Mouse (Mus musculus) layer of hippocampus, postnatal 10 days (tissue): ENCODE measurements around the gene Ppp1r7. TPM values are rescaled to one million over a fixed set of nuclear protein-coding genes. Genes with fewer than 3 reads are reported as not detected.
"Not testable (repeated sequence)": the region's sequence is repeated elsewhere in the genome, so short reads cannot be mapped to it uniquely, and the experiment has no call there.

Experiments
- DNase-seq, 2 experiments: peaks; one replicate each; pipeline ENCODE4 v3.0.0; 2021; ENCODE audit warnings: low spot score in 2 of 2
- long read RNA-seq: library from polyadenylated mRNA; stranded (forward); transcript quantifications from one replicate; pipeline ENCODE4 v2.0.0, GENCODE M21; 2023
- total RNA-seq, 2 experiments: library from RNA; stranded (reverse); gene quantifications; 2 replicates each; pipeline ENCODE4 v1.2.3; 2021

The Ppp1r7 gene
- total RNA-seq, result 10 to 100 TPM; 62.1 to 73.1 TPM
- long read RNA-seq, full-length matches to known transcripts, result 71 of 88 reads
- long read RNA-seq, partial matches to known transcripts, result 4 of 88 reads
- long read RNA-seq, other reads (novel, unspliced or antisense), result 13 of 88 reads

DNA sequence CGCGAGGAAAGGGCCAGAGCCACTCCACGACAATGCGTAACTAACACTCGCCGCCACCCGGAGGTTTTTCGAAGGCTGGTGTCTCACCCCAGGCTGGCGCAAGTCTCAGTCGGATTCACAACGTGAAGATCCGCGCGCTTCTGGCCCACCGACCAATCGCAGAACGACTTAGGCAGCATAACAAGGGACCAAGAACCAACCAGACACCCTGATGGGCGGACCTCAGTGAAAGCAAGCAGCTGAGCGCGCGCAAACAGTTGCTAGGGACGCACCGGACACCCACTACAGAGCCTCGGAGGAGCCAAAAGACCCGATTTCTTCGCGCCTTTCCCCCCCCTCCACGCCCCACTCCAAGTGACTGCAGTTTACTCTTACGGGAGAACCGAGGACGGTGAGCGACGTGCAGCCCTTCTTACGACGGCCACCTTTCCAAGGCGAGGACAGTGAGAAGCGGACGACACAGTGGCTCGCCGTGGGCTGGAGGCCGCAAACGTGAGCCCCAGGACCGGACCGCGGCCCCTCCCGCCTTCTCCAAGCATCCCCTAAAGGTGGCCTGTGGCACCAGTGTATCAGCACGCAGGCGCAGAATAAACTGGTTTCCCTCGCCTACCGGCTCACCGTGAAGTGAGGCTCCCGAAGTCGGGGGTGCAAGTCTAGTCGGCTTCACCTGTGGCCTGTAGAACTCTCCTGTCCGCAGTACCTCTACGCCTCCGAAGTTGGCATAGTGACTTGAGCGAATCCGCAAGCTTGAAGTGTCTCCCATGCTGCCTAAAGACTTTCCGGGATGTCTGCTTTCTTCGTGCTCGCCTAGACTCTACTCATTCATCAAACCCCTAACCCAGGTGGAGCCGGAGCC is at the start of gene Ppp1r7, which contains the start of gene Pask:
Gene Ppp1r7, plus strand, starts transcription at position 207 of the 856 bp plus-strand sequence.
Gene Pask, minus strand, starts transcription at position 835 of the 856 bp plus-strand sequence.
- peak; percentile 92 to 93 for DNase-seq

GRCm38 (mm10) chr1:93294491-93294890 is 48.2 kb upstream of the Ppp1r7 start:
- DNase-seq, result not testable (repeated sequence)

DNA sequence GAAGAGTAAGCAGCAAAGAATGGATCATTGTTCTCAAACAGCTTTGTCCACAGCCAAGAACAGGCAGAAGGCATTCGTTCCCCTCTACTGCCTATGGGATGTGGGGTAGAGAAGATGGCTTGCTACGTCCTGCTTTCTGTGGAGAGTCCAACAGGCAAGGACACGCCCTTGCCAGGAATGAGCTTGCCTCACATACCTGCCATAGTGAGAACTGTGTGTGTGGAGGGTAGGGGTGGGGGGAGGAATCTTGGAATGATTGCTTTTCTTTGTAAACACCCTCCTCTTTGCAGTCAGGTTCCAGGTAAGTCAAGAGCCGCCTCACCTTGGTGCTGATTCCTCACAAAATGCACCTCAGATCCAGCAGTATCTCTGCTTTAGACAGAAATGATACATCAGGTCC is 42.9 kb upstream of the Ppp1r7 start:
- no peak for DNase-seq

DNA sequence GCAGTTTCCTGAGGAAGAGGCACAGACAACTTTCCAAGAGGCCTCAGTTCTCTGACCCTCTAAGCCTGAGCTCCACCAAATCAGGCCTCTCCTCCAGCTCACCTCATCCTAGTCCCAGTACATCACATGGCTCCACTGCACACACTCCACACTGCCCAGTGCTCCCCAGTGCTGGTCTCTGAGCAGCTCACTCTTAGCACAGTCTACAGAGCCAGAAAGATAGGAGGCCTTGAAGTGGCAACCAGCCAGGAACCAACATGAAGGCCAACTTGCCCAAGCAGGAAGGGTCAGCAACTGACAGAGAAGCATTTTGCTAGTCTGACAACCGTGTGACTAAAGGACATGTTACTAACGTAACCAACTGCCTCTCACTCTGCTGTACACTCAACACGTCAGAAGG is 42.1 kb upstream of the Ppp1r7 start:
- no peak for DNase-seq

DNA sequence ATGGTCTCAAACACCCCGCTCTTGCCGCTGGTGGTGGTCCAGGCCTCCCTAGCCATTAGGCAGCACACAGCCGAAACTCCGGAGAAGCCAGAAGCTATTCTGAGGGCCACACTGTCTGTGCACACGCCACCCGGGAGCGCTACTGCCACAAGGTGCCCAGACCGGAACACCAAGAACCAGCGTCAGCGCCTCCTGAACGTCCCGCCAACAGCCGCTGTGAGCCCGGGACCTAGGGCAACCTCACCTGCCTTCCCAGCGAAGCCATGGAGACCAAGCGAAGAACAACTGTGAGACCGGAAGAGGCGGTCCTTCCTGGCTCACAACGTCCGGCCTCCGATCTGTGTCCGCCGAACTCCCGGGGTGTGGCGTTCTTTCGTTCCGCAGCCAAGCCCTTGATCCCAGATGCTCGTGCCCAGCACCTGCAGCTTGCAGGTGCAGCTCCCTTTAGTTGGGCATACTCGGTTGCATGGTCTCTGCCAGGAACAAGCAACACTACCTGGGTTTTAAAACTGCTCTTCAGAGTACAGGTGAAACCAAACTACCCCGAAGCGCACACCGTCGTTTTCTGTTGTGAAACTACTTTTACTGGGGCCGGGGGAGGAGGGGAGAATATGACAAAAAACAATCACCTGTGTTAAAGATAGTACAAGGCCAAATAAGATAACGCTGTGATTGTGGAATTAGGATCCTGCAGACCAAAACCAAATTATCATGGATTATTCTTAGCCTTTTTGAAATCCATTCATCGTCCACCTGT is 36.9 kb upstream of the Ppp1r7 start, which contains the start of gene Mterf4:
Gene Mterf4, minus strand, starts transcription at position 335 of the 757 bp plus-strand sequence.
- peak; percentile 82 to 87 for DNase-seq

GRCm38 (mm10) chr1:93323973-93324372 is 18.7 kb upstream of the Ppp1r7 start:
- DNase-seq, result no peak

- DNase-seq, result no peak
Observed at GRCm38 (mm10) chr1:93326446-93326845, 16.2 kb upstream of the Ppp1r7 start.

- DNase-seq, result no peak
Observed at GRCm38 (mm10) chr1:93334621-93335020, 8.0 kb upstream of the Ppp1r7 start.

DNA sequence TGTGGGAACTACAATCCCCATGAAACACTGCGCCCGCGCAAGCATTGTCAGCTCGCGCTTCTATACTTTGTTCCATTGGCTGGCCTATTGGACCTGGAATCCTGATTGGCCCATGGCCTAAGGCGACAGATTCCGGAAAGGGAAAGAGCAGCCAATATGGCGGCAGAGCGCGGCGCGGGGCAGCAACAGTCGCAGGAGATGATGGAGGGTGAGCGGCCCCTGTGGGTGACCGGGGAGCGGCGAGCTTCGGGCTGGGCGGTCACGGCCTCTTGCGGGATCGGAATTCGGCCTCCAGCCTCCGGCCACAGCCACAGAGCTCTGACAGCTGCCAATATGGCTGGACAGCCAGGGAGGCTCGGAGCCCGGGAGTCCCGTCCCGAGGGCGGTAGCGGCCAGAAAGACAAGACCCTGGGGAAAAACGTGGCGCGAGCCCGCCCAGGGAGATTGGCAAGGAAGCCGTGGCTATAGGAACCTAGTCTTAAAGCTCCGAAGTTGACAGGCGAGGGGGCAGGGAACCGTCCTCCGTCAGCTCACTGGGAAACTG is 922 bp downstream of the Ppp1r7 start:
- DNase-seq, result peak; percentile 93 to 95

GRCm38 (mm10) chr1:93347176-93347575 is 4.5 kb downstream of the Ppp1r7 start:
- DNase-seq, result no peak

- DNase-seq, result no peak
Observed at GRCm38 (mm10) chr1:93349701-93350100, 7.0 kb downstream of the Ppp1r7 start.

DNA sequence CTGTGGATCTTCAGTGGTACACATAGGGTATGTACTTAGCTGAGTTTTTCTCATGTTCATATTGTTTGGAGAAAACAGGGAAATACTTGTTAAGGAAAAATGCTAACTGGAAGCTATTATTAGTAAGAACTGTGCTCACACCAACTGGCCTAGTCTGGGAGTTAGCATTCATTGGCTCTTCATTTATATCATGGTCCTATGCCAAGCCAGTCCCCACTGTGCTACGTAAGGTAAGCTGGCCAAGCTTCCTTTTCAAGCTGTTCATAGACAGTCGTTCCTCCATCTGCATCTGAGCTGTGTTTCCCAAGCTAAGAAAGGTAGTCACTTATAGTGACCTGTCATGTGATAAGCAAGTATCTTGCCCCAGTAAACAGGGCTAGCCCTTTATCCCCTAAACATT is 10.1 kb downstream of the Ppp1r7 start:
- no peak for DNase-seq

- no peak for DNase-seq
Observed at GRCm38 (mm10) chr1:93362661-93363060, 20.0 kb downstream of the Ppp1r7 start.

- DNase-seq, result no peak
Observed at GRCm38 (mm10) chr1:93365641-93366040, 23.0 kb downstream of the Ppp1r7 start.

DNA sequence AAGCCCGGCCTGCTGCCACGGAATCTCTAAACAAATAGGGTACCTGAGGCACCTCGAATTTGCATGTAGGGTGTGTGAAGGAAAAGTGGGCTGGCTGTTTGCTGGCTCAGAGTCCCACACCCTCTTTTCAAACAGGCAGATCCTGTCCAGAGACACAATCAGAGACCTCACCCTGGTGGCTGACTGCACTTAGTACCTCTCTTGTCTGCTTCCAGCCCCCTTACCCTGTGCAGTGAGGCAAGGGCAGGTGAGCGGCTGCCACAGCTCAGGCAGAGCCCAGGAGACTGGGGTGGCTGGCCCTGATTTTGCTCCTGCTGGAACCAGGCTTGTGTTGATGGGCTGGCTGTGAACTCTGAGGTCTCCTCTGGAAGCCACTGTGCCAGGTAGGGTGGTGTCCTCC is 31.0 kb downstream of the Ppp1r7 start, which contains the start of gene Ano7:
Gene Ano7, plus strand, starts transcription at position 266 of the 400 bp plus-strand sequence.
- DNase-seq, result no peak

GRCm38 (mm10) chr1:93377307-93377706 is 34.7 kb downstream of the Ppp1r7 start:
- no peak for DNase-seq

DNA sequence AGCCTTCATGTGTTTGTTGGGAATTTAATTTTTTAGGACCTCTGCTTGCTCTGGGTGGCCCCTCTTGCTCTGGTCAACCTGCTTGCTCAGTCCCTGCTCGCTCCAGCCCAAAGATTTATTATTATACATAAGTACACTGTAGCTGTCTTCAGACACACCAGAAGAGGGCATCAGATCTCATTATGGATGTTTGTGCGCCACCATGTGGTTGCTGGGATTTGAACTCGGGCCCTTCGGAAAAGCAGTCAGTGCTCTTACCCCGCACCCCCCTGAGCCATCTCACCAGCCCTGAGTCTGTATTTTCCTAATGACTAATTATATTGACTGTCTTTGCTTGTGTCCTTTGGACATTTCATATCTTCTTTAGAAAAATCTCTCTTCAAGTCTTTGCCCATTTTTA is 36.5 kb downstream of the Ppp1r7 start:
- no peak for DNase-seq

GRCm38 (mm10) chr1:93387198-93387597 is 44.5 kb downstream of the Ppp1r7 start:
- no peak for DNase-seq

DNA sequence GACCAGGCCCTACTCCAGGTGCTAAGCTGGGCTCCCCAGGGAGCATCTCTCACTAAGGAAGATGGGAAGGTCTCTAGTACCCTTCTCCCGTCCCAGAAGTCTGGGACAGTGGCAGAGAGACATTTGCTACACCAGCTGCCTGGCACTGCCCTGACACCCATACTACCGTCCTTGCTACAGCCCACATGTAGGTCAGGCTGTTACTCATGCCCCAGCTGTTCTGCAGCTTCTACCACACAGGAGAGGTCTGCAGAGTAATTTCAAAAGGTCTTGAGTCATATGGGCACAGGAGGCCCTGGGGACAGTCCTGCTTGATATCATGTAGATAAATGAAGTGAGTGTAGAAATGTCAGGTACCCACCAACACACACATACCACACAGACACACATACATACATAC is 46.3 kb downstream of the Ppp1r7 start:
- DNase-seq, result no peak

GRCm38 (mm10) chr1:93401191-93402052 is 58.8 kb downstream of the Ppp1r7 start:
- no peak for DNase-seq
